Mouse (Mus musculus) thymus, postnatal 25 days (tissue): Measurements from ENCODE around the gene Celf5.

Experiments used
- DNase-seq: peaks from one replicate; pipeline ENCODE4 v3.0.0; 2022

The Celf5 gene

DNA sequence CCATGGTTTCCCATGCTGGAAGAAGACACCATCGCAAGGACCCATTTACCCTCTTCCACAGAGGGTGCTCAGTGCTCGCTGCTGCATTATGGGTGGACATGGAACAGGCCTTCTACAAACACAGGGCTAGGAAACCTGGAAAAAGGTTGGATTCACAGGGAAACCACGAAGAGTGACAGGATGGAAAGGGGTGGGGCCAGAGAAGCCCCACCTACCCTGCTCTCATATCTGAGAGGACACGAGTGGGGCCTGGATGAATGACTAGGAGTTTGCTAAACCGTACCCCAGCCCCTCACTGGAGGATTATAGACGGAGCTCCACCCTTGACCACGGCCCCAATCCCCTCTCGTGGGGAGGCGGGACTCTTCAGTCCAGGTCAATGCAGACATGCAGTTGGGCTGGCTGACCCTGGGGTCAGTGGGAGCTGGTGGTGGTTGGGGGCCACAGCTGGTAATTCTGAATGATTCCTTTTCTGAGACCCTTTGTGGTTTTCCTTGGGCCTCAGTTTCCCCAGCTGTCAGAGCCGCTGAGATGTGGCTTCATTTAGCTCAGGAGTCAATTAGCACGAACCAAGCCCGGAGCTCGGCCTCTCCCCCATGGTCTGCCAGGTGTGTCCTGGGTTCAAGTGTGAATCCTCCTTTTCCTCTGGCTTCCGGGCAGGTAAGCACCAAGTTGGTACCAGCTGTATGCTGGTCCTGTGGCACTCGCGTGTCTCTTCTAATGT lies 69.8 kb downstream of the Celf5 start:
- DNase-seq: no peak

DNA sequence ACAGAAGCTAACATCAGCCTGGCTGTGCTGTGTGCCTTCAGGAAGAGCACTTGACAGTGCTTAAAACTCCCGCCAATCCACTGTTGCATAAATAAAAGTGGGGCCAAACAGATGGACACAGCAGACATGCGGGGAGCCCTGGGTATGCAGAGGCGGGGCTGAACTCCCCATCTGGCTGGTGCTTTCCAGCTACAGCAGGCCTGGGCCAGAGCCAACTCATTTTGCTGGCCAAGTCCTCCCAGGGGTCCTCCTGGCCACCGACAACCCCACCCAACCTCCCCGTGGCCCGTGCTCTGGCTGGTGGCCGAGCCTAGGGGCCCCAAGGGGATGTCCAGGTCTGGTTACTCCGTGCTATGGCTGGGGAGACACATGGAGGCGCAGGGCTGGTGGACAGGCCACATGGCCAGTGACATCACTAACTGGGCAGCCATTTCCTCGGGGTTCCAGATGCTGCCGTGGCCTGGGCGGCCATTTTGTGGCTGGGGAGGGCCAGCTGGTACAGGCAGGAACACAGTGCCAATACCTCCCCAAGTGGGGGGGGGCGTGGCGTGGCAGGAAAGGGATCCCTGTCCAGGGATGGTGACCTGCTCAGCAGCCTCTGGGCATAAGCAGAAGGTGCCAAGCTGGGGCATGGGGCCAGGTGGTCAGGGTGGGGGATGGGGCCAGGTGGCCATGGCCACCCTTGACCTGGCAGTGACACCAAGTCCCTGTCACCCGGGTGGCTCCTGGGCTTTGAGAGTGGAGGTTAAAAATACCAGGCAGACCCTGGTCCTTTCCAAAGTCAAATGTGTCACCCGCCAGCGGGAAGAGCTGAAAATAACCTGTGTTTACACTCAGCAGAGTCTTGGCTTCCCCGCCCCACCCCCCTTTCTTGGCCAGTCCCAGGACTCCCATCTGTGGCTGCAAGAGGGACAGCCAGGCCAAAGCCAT lies 70.8 kb downstream of the Celf5 start:
- DNase-seq: no peak

DNA sequence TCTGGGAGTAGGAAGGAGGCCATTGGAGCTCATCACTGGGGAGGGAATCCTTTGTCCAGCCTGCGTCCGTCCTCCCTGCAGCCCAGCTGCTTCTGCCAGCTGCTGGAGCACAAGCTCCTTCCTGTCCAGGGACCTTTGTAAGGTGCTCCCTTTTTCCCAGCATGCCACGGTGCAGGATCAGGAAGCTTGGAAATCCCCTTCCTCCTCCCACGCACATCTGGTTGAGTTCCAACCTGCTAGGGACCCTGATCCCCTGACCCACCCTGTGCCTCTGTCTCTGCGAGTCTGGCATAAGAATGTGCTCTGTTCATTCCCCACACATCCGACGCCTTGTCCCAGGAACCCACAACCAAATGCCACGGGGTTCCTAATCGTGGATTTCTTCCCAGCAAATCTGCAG lies 71.5 kb downstream of the Celf5 start:
- no peak for DNase-seq

DNA sequence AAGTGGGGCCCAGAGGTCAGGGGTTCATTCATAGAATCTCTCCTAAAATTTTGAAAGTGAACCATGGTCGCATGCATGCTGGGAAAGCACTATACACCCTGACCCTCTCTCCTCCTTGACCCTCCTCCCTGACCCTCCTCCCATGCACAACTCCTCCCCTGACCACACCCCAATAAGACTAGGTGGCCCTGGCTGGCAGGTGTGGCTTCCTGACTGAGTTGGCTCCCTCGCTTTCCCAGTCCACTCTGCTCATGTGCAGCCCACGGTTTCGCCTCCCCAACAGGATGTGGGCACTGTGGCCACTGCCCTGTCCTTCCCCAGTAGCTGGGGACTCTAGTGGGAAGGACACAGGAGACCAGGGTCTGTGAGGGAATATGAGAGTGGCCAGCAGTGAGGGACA lies 72.2 kb downstream of the Celf5 start:
- DNase-seq: no peak

DNA sequence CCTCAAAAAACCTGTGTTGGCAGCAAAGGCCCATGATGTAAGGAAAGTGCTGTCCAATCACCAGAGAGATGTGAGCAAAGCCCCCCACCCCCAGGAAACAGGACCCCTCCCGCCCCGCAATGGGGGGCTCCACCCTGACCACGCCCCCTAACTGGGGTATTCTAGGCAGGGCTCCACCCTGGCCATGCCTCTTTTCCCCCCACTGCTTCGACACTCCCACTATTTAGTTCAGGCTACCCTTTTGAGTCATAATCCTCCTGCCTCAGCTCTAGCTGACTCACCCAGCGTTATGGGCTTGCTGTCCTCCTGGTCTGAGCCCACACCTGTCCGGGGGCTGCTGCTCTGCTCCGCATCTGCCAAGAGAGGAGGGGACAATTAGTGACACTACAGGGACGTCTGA lies 73.2 kb downstream of the Celf5 start:
- DNase-seq: no peak
